Mouse (Mus musculus) bone marrow, adult 2 months (tissue): Measurements from ENCODE around the gene Trak1.

Source experiments
- CTCF ChIP-seq: fragments of 200-500 bp; IDR thresholded peaks from 2 replicates; pipeline ENCODE4 v1.5.1; 2011; ENCODE audit warnings: low read length, control low read depth; ENCODE audit not compliant: control insufficient read depth, insufficient read depth
- POLR2A ChIP-seq: fragments of 200-500 bp; IDR thresholded peaks from 2 replicates; pipeline ENCODE4 v1.6.1; 2011; ENCODE audit warnings: low read depth, mild to moderate bottlenecking, control low read depth, low read length, borderline replicate concordance; ENCODE audit not compliant: control insufficient read depth

DNA sequence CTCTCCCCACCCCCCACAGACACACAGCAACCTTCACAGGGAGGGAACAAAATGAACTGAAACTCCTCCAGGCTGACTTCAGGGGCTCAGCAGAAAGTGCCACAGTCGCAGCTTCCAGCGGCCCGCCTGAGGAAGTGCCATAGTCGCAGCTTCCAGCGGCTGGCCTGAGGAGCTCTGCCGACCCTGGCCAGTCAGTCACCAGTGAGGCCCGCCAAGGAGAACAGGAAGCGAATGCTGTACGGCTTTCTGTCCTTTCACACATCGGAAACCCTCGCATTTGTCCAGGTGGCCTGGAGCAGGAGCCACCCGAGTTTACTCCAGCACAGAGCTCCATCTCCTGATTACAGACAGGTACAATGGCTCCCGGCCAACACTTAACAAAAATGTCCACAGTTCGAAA is 47.5 kb upstream of the Trak1 start:
- no peak for TF ChIP-seq POLR2A
- TF ChIP-seq CTCF = no peak
